Mouse (Mus musculus): ENCODE results near the gene Rxra. TPM values are rescaled to one million over a fixed set of nuclear protein-coding genes. Genes with fewer than 3 reads are reported as not detected.

Gene Rxra
- total and polyA plus RNA-seq, 3 experiments, result 2.1 to 5.5 (median 2.4) TPM

- peaks cover 91% of the 10 kb centered on the region for H3K27me3 ChIP-seq (replicated peaks)
- H3K4me1 ChIP-seq (ENCODE audit: control insufficient read depth in 1 of 2, insufficient read depth in 2 of 2), result peaks cover 0 to 3% of the 10 kb centered on the region in 2 experiments; a peak in 1 of 4 replicates
- no peak for DNase-seq (ENCODE audit: extremely low read depth)
- dilution Hi-C loops (cut with MboI; ENCODE audit: extremely low pct_ligation_motif_present, extremely low pct_unique_long_range_greater_than_20kb, low sequenced_read_pairs), result no loop called here
- H3K4me3 ChIP-seq (replicated peaks in 1 of 3; ENCODE audit: low read depth in 2 of 3, low read length in 2 of 3, poor library complexity in 1 of 3), result peak overlapping the region in 2 of 3 experiments; percentile 37 to 43
- TF ChIP-seq MAFK (IDR thresholded peaks at IDR 0.05; ENCODE audit: insufficient replicate concordance, low read length) (no peak), GABPA (IDR thresholded peaks at IDR 0.05; ENCODE audit: insufficient replicate concordance, low read depth, low read length) (no peak), CTCF (conservative IDR thresholded peaks at IDR 0.05 in 1 of 2, IDR thresholded peaks at IDR 0.05 in 1 of 2; ENCODE audit: low read depth in 2 of 2, low read length in 2 of 2) (no peak), TBP (conservative IDR thresholded peaks at IDR 0.05; ENCODE audit: low read depth, low read length) (no peak), ZNF384 (IDR thresholded peaks at IDR 0.05; ENCODE audit: low read depth, low read length) (no peak), TCF12 (IDR thresholded peaks at IDR 0.05; ENCODE audit: low read depth, low read length) (no peak), SIN3A (IDR thresholded peaks at IDR 0.05; ENCODE audit: low read length) (no peak), KAT2A (IDR thresholded peaks at IDR 0.05; ENCODE audit: insufficient replicate concordance, low read length) (no peak), HCFC1 (IDR thresholded peaks at IDR 0.05; ENCODE audit: low read depth, low read length) (no peak), RCOR1 (conservative IDR thresholded peaks at IDR 0.05; ENCODE audit: low read depth, low read length) (no peak), POLR2AphosphoS2 (IDR thresholded peaks at IDR 0.05; ENCODE audit: low read depth, low read length) (no peak), USF2 (conservative IDR thresholded peaks at IDR 0.05; ENCODE audit: low read depth, low read length) (no peak), NRF1 (IDR thresholded peaks at IDR 0.05; ENCODE audit: low read depth, low read length) (no peak), PAX5 (IDR thresholded peaks at IDR 0.05; ENCODE audit: low read length) (no peak), RAD21 (IDR thresholded peaks at IDR 0.05; ENCODE audit: low read depth, low read length) (no peak), MAZ (IDR thresholded peaks at IDR 0.05; ENCODE audit: low read depth, low read length) (no peak)
- no peak overlapping the region for H3K27ac ChIP-seq (ENCODE audit: insufficient read depth, low read depth)
- in situ Hi-C loops (cut with MboI; ENCODE audit: low pct_ligation_motif_present, low pct_unique_long_range_greater_than_20kb, low sequenced_read_pairs), result no loop called here
- H3K36me3 ChIP-seq (replicated peaks in 1 of 2; ENCODE audit: control insufficient read depth in 1 of 2, insufficient read depth in 1 of 2, low read length in 1 of 2), result no peaks in the 10 kb centered on the region
- no peaks in the 10 kb centered on the region for H3K9me3 ChIP-seq (replicated peaks; ENCODE audit: low read length)
- H3K4me2 ChIP-seq (ENCODE audit: insufficient read depth, low read depth, poor library complexity, severe bottlenecking), result peak overlapping the region; percentile 94
- H3K79me2 ChIP-seq (replicated peaks; ENCODE audit: control insufficient read depth, extremely low read depth, insufficient read depth, poor library complexity, severe bottlenecking), result no peaks in the 10 kb centered on the region
- no peak overlapping the region; the same call in 1 of the 2 replicates for H3K9ac ChIP-seq (ENCODE audit: insufficient read depth, low read depth)
Measured at GRCm38 (mm10) chr2:27677411-27678310, 1.4 kb downstream of the Rxra start.

- H3K4me2 ChIP-seq (ENCODE audit: insufficient read depth, low read depth, poor library complexity, severe bottlenecking), result no peak overlapping the region
- no peak for TF ChIP-seq RCOR1 (conservative IDR thresholded peaks at IDR 0.05; ENCODE audit: low read depth, low read length)
- TF ChIP-seq IRF4 (IDR thresholded peaks at IDR 0.05; ENCODE audit: low read depth, low read length), result no peak
- no peak for TF ChIP-seq ELF1 (IDR thresholded peaks at IDR 0.05; ENCODE audit: low read depth, low read length)
- TF ChIP-seq JUND (conservative IDR thresholded peaks at IDR 0.05; ENCODE audit: low read depth, low read length), result no peak
- no peak for TF ChIP-seq MAX (IDR thresholded peaks at IDR 0.05; ENCODE audit: low read length)
- no peak for TF ChIP-seq BHLHE40 (IDR thresholded peaks at IDR 0.05; ENCODE audit: low read depth, low read length)
- TF ChIP-seq NELFE (IDR thresholded peaks at IDR 0.05; ENCODE audit: low read depth, low read length), result no peak
- no peak for TF ChIP-seq SMC3 (IDR thresholded peaks at IDR 0.05; ENCODE audit: low read depth, low read length)
- no peak for TF ChIP-seq E2F4 (IDR thresholded peaks at IDR 0.05; ENCODE audit: insufficient replicate concordance, low read depth, low read length)
- TF ChIP-seq ZKSCAN1 (IDR thresholded peaks at IDR 0.05; ENCODE audit: borderline replicate concordance, low read depth, low read length), result no peak
- TF ChIP-seq TBP (conservative IDR thresholded peaks at IDR 0.05; ENCODE audit: low read depth, low read length), result no peak
- TF ChIP-seq HCFC1 (IDR thresholded peaks at IDR 0.05; ENCODE audit: low read depth, low read length), result no peak
- no peak for TF ChIP-seq PAX5 (IDR thresholded peaks at IDR 0.05; ENCODE audit: low read length)
- TF ChIP-seq EP300 (IDR thresholded peaks at IDR 0.05; ENCODE audit: low read length), result no peak
- in situ Hi-C loops (cut with MboI; ENCODE audit: low pct_ligation_motif_present, low pct_unique_long_range_greater_than_20kb, low sequenced_read_pairs) (no loop called here), dilution Hi-C loops (cut with MboI; ENCODE audit: extremely low pct_ligation_motif_present, extremely low pct_unique_long_range_greater_than_20kb, low sequenced_read_pairs) (no loop called here)
- no peak for DNase-seq (ENCODE audit: extremely low read depth)
- no peak overlapping the region for H3K27ac ChIP-seq (ENCODE audit: insufficient read depth, low read depth)
- H3K9me3 ChIP-seq (replicated peaks; ENCODE audit: low read length), result no peaks in the 10 kb centered on the region
- no peak overlapping the region for H3K4me3 ChIP-seq (replicated peaks in 1 of 3; ENCODE audit: low read depth in 2 of 3, low read length in 2 of 3, poor library complexity in 1 of 3)
- no peak overlapping the region for H3K9ac ChIP-seq (ENCODE audit: insufficient read depth, low read depth)
- H3K79me2 ChIP-seq (replicated peaks; ENCODE audit: control insufficient read depth, extremely low read depth, insufficient read depth, poor library complexity, severe bottlenecking), result no peaks in the 10 kb centered on the region
- peaks cover 0 to 3% of the 10 kb centered on the region in 2 experiments; a peak in 1 of 4 replicates for H3K4me1 ChIP-seq (ENCODE audit: control insufficient read depth in 1 of 2, insufficient read depth in 2 of 2)
- no peaks in the 10 kb centered on the region for H3K36me3 ChIP-seq (replicated peaks in 1 of 2; ENCODE audit: control insufficient read depth in 1 of 2, insufficient read depth in 1 of 2, low read length in 1 of 2)
- H3K27me3 ChIP-seq (replicated peaks), result peaks cover 91% of the 10 kb centered on the region
Measured at GRCm38 (mm10) chr2:27678331-27678730, 2.1 kb downstream of the Rxra start.

All from CH12.LX (cell line).